Mouse (Mus musculus) stomach, embryonic 15.5 days (tissue): ENCODE data around the gene Vmn2r109. TPM values are rescaled to one million over a fixed set of nuclear protein-coding genes. Genes with fewer than 3 reads are reported as not detected.
"Not testable (repeated sequence)": the region's sequence is repeated elsewhere in the genome, so short reads cannot be mapped to it uniquely, and the experiment has no call there.

Experiments
- ATAC-seq: fragments of 200-750 bp; cut with Nextera tagmentation; 2 replicates; pipeline ENCODE4 v1.8.0; 2017; ENCODE audit warnings: low read depth, moderate number of reproducible peaks, moderate TSS enrichment; ENCODE audit not compliant: insufficient read depth, low FRiP score
- H3K27ac ChIP-seq: fragments of 300-500 bp; sonication (generic); 2 replicates; pipeline ENCODE4 v1.5.1; 2015; ENCODE audit warnings: mild to moderate bottlenecking, inconsistent platforms
- H3K27me3 ChIP-seq: fragments of 300-500 bp; sonication (generic); replicated peaks from 2 replicates; pipeline ENCODE4 v1.6.1; 2015; ENCODE audit warnings: inconsistent platforms
- H3K36me3 ChIP-seq: fragments of 300-500 bp; sonication (generic); 2 replicates; pipeline ENCODE4 v1.6.1; 2015; ENCODE audit warnings: inconsistent platforms
- H3K4me1 ChIP-seq: fragments of 300-500 bp; sonication (generic); 2 replicates; pipeline ENCODE4 v1.6.1; 2015; ENCODE audit warnings: inconsistent platforms
- H3K4me2 ChIP-seq: fragments of 300-500 bp; sonication (generic); 2 replicates; pipeline ENCODE4 v1.6.1; 2015; ENCODE audit warnings: mild to moderate bottlenecking, inconsistent platforms
- H3K4me3 ChIP-seq: fragments of 300-500 bp; sonication (generic); replicated peaks from 2 replicates; pipeline ENCODE4 v1.5.1; 2015; ENCODE audit warnings: inconsistent platforms
- H3K9ac ChIP-seq: fragments of 300-500 bp; sonication (generic); 2 replicates; pipeline ENCODE4 v1.6.1; 2015; ENCODE audit warnings: inconsistent platforms
- H3K9me3 ChIP-seq: fragments of 300-500 bp; sonication (generic); 2 replicates; pipeline ENCODE4 v1.6.1; 2016; ENCODE audit warnings: inconsistent platforms
- WGBS: fragments of 180-500 bp; shearing (Covaris S2); methylation state at CpG from one replicate; pipeline ENCODE4 v1.1.7; 2015; 5-methylcytosine and 5-hydroxymethylcytosine counted together
- polyA plus RNA-seq: library from polyadenylated mRNA; unstranded; fragments of >200 nt; fragmentation: Nextera tagmentation; extraction: Ambion mirVana; gene quantifications from 2 replicates; pipeline ENCODE4 v1.2.1, GENCODE M21; 2015

Gene Vmn2r109
- not detected in 2 replicates for polyA plus RNA-seq

- H3K27me3 ChIP-seq: no peaks in the 10 kb centered on the region
- no peaks in the 10 kb centered on the region for H3K4me1 ChIP-seq
- no peak within 1 kb of the TSS for H3K9ac ChIP-seq
- no peak within 1 kb of the TSS for H3K4me3 ChIP-seq
- no peaks in the 10 kb centered on the region for H3K9me3 ChIP-seq
- no peak within 1 kb of the TSS for H3K4me2 ChIP-seq
- H3K36me3 ChIP-seq: no peaks in the 10 kb centered on the region
- no peak within 1 kb of the TSS for H3K27ac ChIP-seq
- ATAC-seq: no peak
- 87% methylated on average over 1 of the region's 1 CpGs for WGBS
Measured at GRCm38 (mm10) chr17:20564656-20565055, at the start of gene Vmn2r109. Vmn2r109 (minus strand) TSS chr17:20564756.

DNA sequence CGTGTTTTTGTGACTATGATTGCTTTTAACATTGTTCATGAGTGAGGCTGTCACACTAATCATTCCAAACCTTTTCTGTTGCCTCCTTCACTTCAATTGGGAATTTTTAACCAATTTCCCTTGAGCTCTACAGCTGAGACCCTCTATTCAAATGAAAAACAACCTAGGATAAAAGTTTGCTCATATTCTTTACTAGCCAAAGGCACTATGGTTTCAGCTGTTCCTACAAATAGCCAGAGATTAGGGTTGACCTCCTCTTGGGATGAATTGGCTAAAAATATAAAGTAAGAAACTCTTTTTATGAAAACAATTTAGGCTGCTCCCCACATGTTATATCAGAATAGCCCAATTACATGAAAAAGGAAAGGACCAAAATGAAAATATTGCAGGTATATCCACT is 31.8 kb upstream of the Vmn2r109 start, which contains the start of gene Vmn2r110:
Gene Vmn2r110 (minus strand): TSS at position 101 of the 400 bp plus-strand sequence.
- Histone ChIP-seq H3K4me2 (no peak within 1 kb of the TSS), H3K27me3 (no peaks in the 10 kb centered on the region), H3K27ac (no peak within 1 kb of the TSS), H3K9ac (no peak within 1 kb of the TSS), H3K4me1 (no peaks in the 10 kb centered on the region), H3K36me3 (no peaks in the 10 kb centered on the region), H3K4me3 (no peak within 1 kb of the TSS), H3K9me3 (no peaks in the 10 kb centered on the region)
- WGBS: 41% methylated on average over 1 of the region's 1 CpGs
- no peak for ATAC-seq

- not testable (repeated sequence) for H3K36me3 ChIP-seq, H3K4me2 ChIP-seq, H3K4me3 ChIP-seq, H3K4me1 ChIP-seq, H3K9ac ChIP-seq, ATAC-seq, H3K9me3 ChIP-seq, H3K27ac ChIP-seq, H3K27me3 ChIP-seq
Measured at GRCm38 (mm10) chr17:20508247-20508646, 56.3 kb downstream of the Vmn2r109 start.

DNA sequence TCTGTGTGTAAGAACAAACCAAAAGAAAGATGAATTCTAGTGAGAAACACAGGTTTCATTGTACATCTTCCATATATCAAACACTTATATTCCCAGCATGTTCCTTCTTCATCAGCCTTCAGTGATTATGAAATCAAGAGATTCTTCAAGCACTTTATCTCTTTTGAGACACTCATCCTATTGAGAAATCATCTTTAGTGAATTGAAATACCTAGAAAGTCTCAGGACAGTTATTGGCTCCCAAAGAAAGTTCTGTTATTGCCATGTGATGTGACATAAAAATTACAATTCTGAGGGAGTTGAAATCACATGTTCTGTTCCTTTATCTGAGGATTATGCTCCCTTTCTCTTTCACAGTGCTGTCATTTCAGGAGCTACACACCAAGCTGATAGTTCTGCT is 66.7 kb downstream of the Vmn2r109 start, which contains the start of gene Vmn1r225:
Gene Vmn1r225 (plus strand): TSS at position 301 of the 400 bp plus-strand sequence.
- H3K9me3 ChIP-seq: no peaks in the 10 kb centered on the region
- no peaks in the 10 kb centered on the region for H3K4me1 ChIP-seq
- no peaks in the 10 kb centered on the region for H3K27me3 ChIP-seq
- H3K36me3 ChIP-seq: no peaks in the 10 kb centered on the region
- H3K27ac ChIP-seq: no peak within 1 kb of the TSS
- ATAC-seq: no peak
- no peak within 1 kb of the TSS for H3K4me2 ChIP-seq
- H3K9ac ChIP-seq: no peak within 1 kb of the TSS
- no peak within 1 kb of the TSS for H3K4me3 ChIP-seq

Other genes with a start within 250 kb of the Vmn2r109 start
- not detected in 2 replicates for gene Vmn2r107, start 219.5 kb downstream of the Vmn2r109 start, polyA plus RNA-seq
- gene Vmn1r224, start 150.6 kb downstream of the Vmn2r109 start, polyA plus RNA-seq: not detected in 2 replicates
- not detected in 2 replicates for gene Vmn2r108, start 83.4 kb downstream of the Vmn2r109 start, polyA plus RNA-seq
- not detected in 2 replicates for gene Vmn1r225, start 66.6 kb downstream of the Vmn2r109 start, polyA plus RNA-seq
- gene Vmn2r110, start 31.7 kb upstream of the Vmn2r109 start, polyA plus RNA-seq: 0.03 TPM in 2 replicates
- not detected in 2 replicates for gene Fpr-rs3, start 60.1 kb upstream of the Vmn2r109 start, polyA plus RNA-seq
- not detected in 2 replicates for gene Vmn1r226, start 118.1 kb upstream of the Vmn2r109 start, polyA plus RNA-seq
- not detected in 2 replicates for gene Vmn1r227, start 165.1 kb upstream of the Vmn2r109 start, polyA plus RNA-seq
- gene Vmn1r228, start 221.4 kb upstream of the Vmn2r109 start, polyA plus RNA-seq: not detected in 2 replicates
- not detected in 2 replicates for gene Vmn1r229, start 246.8 kb upstream of the Vmn2r109 start, polyA plus RNA-seq